Mouse (Mus musculus): Measurements from ENCODE around the gene Idua.

DNA sequence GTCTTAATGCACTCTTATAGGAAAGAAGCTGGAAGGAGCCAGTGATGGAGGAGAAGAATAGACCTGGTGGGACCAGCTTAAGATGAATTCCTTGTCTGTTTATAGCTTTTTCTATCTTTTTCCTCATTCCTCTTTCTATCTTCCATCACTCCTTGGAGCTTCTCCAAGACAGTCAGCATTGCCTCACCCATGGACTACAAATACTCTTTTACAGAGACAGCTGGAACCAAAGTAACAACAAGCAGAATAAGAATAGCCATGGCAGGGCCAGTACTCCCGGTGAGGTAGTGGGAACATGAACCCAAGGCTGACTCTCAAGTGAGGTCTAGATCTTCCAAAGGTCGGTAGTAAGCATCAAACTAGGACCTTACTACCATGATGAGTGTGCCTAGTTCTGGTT is 53.0 kb downstream of the Idua start:
- TF ChIP-seq POLR2A (IDR thresholded peaks at IDR 0.05; ENCODE audit: borderline replicate concordance, extremely low read depth, insufficient read depth, insufficient read length, poor library complexity, severe bottlenecking) = no peak
- TF ChIP-seq CTCF (IDR thresholded peaks at IDR 0.05; ENCODE audit: borderline replicate concordance, extremely low read depth, insufficient read depth, insufficient read length) = no peak
